Mouse (Mus musculus): Measurements from ENCODE around the gene Slc12a4. TPM values are rescaled to one million over a fixed set of nuclear protein-coding genes. Genes with fewer than 3 reads are reported as not detected.
A peak's percentile ranks its signal among the peaks of the same experiment; 100 is the strongest.

Slc12a4 gene
- total RNA-seq, 2 experiments from 2014 or later = 2.0 to 7.7 TPM

GRCm38 (mm10) chr8:105971019-105971720 lies 5.3 kb upstream of the Slc12a4 start:
- ATAC-seq (replicated peaks; ENCODE audit: poor library complexity) = no peak

GRCm38 (mm10) chr8:105969367-105969766 lies 3.5 kb upstream of the Slc12a4 start:
- no peak for ATAC-seq (replicated peaks; ENCODE audit: poor library complexity)

- ATAC-seq (replicated peaks; ENCODE audit: poor library complexity) = peak; percentile 71
Measured at GRCm38 (mm10) chr8:105966692-105967311, 905 bp upstream of the Slc12a4 start.

GRCm38 (mm10) chr8:105965266-105965904 lies 512 bp downstream of the Slc12a4 start:
- ATAC-seq (replicated peaks; ENCODE audit: poor library complexity) = peak; percentile 15

- ATAC-seq (replicated peaks; ENCODE audit: poor library complexity) = no peak
Measured at GRCm38 (mm10) chr8:105964506-105965265, 1.2 kb downstream of the Slc12a4 start.

GRCm38 (mm10) chr8:105961536-105961935 lies 4.4 kb downstream of the Slc12a4 start:
- peak; percentile 59 for ATAC-seq (replicated peaks; ENCODE audit: poor library complexity)

GRCm38 (mm10) chr8:105961101-105961500 lies 4.8 kb downstream of the Slc12a4 start:
- peak; percentile 9 for ATAC-seq (replicated peaks; ENCODE audit: poor library complexity)

GRCm38 (mm10) chr8:105959350-105959749 lies 6.5 kb downstream of the Slc12a4 start:
- ATAC-seq (replicated peaks; ENCODE audit: poor library complexity) = no peak

GRCm38 (mm10) chr8:105957813-105958212 lies 8.1 kb downstream of the Slc12a4 start:
- no peak for ATAC-seq (replicated peaks; ENCODE audit: poor library complexity)

GRCm38 (mm10) chr8:105956556-105956955 lies 9.3 kb downstream of the Slc12a4 start:
- ATAC-seq (replicated peaks; ENCODE audit: poor library complexity) = no peak

GRCm38 (mm10) chr8:105951057-105951659 lies 14.7 kb downstream of the Slc12a4 start:
- no peak for ATAC-seq (replicated peaks; ENCODE audit: poor library complexity)

GRCm38 (mm10) chr8:105949350-105949749 lies 16.5 kb downstream of the Slc12a4 start:
- 0 out of 2 replicates have a peak, but pooled peaks have one; percentile 23 for ATAC-seq (replicated peaks; ENCODE audit: poor library complexity)

GRCm38 (mm10) chr8:105943321-105943739 lies 22.6 kb downstream of the Slc12a4 start, which contains the start of gene Lcat:
TSS of gene Lcat (minus strand) at chr8:105943382.
- no peak for ATAC-seq (replicated peaks; ENCODE audit: poor library complexity)

- no peak for ATAC-seq (replicated peaks; ENCODE audit: poor library complexity)
Measured at GRCm38 (mm10) chr8:105942542-105942941, 23.4 kb downstream of the Slc12a4 start.

GRCm38 (mm10) chr8:105942026-105942425 lies 23.9 kb downstream of the Slc12a4 start:
- ATAC-seq (replicated peaks; ENCODE audit: poor library complexity) = no peak

- ATAC-seq (replicated peaks; ENCODE audit: poor library complexity) = peak; percentile 40
Measured at GRCm38 (mm10) chr8:105938306-105938669, 27.6 kb downstream of the Slc12a4 start, which contains the start of gene Psmb10. TSS of gene Psmb10 (minus strand) at chr8:105938444.

- peak; percentile 54 for ATAC-seq (replicated peaks; ENCODE audit: poor library complexity)
Measured at GRCm38 (mm10) chr8:105937496-105938305, 28.2 kb downstream of the Slc12a4 start.

- peak; percentile 81 for ATAC-seq (replicated peaks; ENCODE audit: poor library complexity)
Measured at GRCm38 (mm10) chr8:105936866-105937475, 28.9 kb downstream of the Slc12a4 start.

- no peak for ATAC-seq (replicated peaks; ENCODE audit: poor library complexity)
Measured at GRCm38 (mm10) chr8:105935863-105936603, 29.9 kb downstream of the Slc12a4 start.

All from megakaryocyte progenitor cell, adult 5-6 weeks (primary cell).